Mouse (Mus musculus) liver, adult (tissue): ENCODE data around the gene Phf20.
A peak's percentile ranks its signal among the peaks of the same experiment; 100 is the strongest.

Experiments
- GATA4 ChIP-seq: IDR thresholded peaks from 2 replicates; pipeline ENCODE4 v1.6.1; 2014; ENCODE audit warnings: mild to moderate bottlenecking, low read length; ENCODE audit not compliant: insufficient replicate concordance

Phf20 gene

GRCm38 (mm10) chr2:156196302-156197128 lies at the start of gene Phf20:
Gene Phf20 (plus strand): TSS chr2:156196466.
- TF ChIP-seq GATA4 = peak; percentile 27; the same call in 1 of the 2 replicates

- no peak for TF ChIP-seq GATA4
Observed at GRCm38 (mm10) chr2:156147316-156147915, 48.9 kb upstream of the Phf20 start.

GRCm38 (mm10) chr2:156151538-156151937 lies 44.7 kb upstream of the Phf20 start:
- no peak for TF ChIP-seq GATA4

GRCm38 (mm10) chr2:156165478-156165877 lies 30.8 kb upstream of the Phf20 start:
- no peak for TF ChIP-seq GATA4

- TF ChIP-seq GATA4 = no peak
Observed at GRCm38 (mm10) chr2:156166557-156166956, 29.7 kb upstream of the Phf20 start.

- no peak for TF ChIP-seq GATA4
Observed at GRCm38 (mm10) chr2:156177079-156177478, 19.2 kb upstream of the Phf20 start.

GRCm38 (mm10) chr2:156177651-156178050 lies 18.6 kb upstream of the Phf20 start:
- no peak for TF ChIP-seq GATA4

- no peak for TF ChIP-seq GATA4
Observed at GRCm38 (mm10) chr2:156179046-156179795, 17.0 kb upstream of the Phf20 start.

- no peak for TF ChIP-seq GATA4
Observed at GRCm38 (mm10) chr2:156179796-156180093, 16.5 kb upstream of the Phf20 start.

- peak; percentile 87; the same call in 1 of the 2 replicates for TF ChIP-seq GATA4
Observed at GRCm38 (mm10) chr2:156180094-156180821, 16.0 kb upstream of the Phf20 start, which contains the start of gene Rbm39. Gene Rbm39 (minus strand): TSS chr2:156180238.

- no peak for TF ChIP-seq GATA4
Observed at GRCm38 (mm10) chr2:156180824-156181590, 15.3 kb upstream of the Phf20 start.

GRCm38 (mm10) chr2:156181592-156181991 lies 14.7 kb upstream of the Phf20 start:
- TF ChIP-seq GATA4 = no peak

- TF ChIP-seq GATA4 = no peak
Observed at GRCm38 (mm10) chr2:156190004-156190896, 6.0 kb upstream of the Phf20 start.
